Mouse (Mus musculus) frontal cortex, postnatal 36 days (tissue): ENCODE measurements at regions not wholly inside any gene's neighbourhood (a gene's known extent, or its start where the extent isn't known, plus 50 kb on each side); places are given as distances from the start of the nearest gene placed in this dataset.

Experiments used
- DNase-seq, 2 experiments: peaks; one replicate each; pipeline ENCODE4 v3.0.0; 2022; ENCODE audit warnings: low spot score in 2 of 2

DNA sequence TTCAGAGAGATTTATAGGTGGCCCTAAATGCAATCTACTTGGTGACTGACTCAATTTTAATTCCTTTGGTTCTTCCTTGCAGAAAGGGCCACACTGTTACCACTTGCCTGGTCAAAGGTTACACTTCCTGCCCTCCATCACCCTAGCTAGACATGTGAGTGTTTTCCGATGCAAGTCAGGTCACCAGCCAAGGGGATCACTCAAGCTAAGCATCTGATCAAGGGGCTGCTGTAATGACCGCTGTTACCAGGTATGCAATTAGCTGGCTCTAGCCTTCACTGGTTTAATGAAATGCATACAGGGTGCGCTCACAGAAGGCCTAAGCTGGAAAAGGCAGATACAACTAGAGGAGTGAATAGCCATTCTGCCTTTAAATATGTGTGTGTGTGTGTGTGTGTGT lies 105.1 kb downstream of the Mtx2 start:
- DNase-seq, result no peak

DNA sequence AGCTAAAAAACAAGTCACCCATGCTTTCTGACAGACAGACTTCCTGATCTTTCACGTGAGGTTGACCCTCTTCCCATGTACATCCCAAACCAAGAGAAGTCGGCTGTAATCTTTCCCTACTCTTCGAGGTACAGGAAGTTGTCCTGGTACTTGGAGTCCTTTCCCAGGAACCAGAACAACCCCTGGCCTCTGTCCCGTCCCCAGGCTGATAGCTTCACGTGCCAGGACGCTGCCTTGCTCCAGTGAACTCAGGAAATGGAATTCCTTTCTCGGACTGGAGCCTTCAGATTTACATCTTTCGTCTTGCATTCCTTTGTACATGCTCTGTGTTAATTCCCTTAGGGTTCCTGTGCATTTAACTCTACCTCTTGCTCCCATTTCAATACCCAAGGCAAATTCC lies 107.6 kb downstream of the Mtx2 start:
- no peak for DNase-seq

- DNase-seq, result no peak
These were observed 108.2 kb downstream of the Mtx2 start for GRCm38 (mm10) chr2:74933771-74934170.

DNA sequence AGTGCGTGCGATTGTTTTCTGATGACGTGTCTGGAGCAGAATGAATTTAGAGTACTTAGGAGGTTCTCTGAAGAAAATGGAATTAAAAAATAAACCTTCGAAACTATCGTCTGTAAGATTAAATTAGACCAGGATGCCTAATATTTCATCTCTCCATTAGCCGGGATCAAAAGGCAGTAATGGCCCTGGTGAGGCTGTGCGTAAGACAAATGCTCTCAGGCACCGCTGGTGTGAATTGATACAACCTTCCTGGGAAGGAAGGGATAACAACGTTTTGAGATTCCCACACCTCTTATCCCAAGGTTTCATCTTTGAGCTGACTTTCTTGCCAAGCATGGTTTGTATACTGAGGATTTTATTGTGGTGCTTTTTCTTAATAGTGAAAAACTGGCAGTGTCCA lies 113.1 kb downstream of the Mtx2 start:
- DNase-seq, result no peak

DNA sequence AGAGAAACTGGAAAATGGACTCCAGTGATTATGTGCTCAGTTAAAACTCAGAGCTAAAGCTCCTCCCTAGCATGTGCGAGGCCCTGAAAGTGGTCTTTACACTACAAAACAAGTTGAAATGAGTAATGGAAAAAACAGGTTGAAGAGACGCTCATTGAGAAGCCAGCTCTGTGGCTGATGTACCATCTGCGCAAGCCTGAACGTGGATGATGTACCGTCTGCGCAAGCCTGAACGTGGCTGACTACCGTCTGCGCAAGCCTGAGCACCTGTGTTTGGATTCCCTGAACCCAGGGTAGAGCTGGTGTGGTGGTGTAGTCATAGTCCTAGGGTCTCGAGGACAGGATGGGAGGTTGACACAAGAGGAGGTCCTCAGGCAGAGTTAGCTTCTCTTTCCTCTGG lies 116.4 kb downstream of the Mtx2 start:
- DNase-seq, result no peak

DNA sequence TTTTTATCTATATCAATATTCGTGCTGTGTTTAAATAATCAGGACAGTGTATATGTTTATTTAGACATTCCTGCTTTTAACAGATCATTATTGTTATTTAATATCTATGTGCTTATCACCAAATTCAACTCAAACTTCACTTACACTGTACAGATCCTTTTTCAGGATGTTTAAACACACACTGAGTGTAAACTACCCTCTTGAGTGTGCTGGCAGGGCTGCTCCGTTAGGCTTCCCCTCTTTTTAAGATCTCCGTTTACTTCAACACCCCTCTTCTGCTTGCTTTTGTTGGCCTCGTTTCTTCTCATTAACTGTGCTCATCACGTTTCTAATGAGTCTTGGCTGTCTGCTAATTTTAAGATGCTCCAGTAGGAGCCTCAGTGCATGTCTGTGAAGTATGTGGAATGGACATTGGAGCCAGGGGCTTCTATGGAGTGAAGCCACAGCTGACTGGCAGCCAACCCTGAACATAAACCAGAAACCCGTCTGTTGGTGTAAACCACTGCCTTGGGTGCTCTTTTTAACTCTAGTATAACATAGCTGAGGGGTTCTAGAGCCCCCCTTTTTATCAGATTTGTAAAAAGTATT lies 117.1 kb downstream of the Mtx2 start:
- no peak for DNase-seq

GRCm38 (mm10) chr2:74945185-74945749 lies 119.7 kb downstream of the Mtx2 start:
- DNase-seq, result no peak

GRCm38 (mm10) chr2:74951401-74952260 lies 126.0 kb downstream of the Mtx2 start:
- DNase-seq, result no peak

DNA sequence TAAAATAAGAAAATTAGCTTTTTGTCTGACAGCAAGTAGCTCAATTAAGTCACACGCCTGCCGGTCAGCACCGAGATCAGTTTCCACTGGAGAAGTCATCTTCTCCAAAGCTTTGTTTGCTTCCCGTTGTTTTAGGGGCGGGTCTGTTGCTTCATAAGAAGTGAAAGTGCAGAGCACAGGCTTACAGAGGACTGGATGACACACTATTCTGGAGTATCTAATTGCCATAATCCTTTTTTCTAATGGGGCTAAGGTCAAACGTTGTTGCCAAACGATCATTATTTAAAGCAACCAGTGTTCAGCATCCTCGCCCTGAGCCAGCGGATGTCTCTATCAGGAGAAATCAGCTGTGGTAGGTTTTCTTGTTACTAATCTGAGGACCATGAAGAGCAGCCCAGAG lies 128.5 kb downstream of the Mtx2 start:
- DNase-seq, result no peak

DNA sequence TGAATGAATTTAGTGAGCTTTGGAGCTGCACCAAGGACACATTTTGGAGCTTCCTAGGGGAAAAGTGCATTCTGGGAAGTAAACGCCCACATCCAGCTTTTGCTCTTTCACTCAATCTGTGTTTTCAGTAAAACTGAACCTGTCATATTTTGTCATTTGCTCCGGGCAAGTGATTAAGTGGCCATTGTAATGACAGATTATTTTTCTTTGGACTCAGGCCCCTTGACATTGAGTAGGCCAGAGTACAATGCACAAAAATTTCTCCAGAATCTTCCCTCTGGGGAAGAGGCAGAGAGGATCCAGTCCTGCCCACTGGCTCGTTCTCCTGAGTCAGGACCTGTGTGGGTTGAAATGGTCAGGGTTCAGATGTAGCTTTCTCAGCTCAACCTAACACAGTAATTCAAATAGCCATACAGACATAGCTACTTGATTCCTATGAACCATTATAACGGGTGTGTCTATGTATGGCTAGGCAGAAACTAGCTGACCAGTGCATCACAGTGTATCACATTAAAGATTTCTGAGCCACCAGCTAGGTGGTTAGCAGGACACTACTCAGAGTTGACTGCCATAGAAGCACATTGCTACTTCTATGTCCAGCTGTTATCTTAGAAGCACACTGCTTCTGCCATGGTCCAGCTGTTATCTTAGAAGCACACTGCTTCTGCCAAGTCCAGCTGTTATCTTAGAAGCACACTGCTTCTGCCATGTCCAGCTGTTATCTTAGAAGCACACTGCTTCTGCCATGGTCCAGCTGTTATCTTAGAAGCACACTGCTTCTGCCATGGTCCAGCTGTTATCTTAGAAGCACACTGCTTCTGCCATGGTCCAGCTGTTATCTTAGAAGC lies 129.9 kb downstream of the Mtx2 start:
- no peak for DNase-seq

DNA sequence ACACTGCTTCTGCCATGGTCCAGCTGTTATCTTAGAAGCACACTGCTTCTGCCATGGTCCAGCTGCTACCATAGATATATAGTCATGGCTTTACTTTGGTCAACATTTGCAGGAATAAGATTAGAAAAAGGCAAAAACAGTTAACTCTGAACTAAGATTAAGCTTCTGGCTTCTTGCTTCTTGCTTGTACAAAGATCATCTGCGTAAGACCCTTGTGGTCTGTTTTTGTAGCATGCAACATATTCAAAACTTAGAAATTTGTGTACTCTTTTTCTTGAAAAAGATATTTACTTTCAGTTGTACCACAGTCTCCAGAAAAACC lies 130.5 kb downstream of the Mtx2 start:
- DNase-seq, result no peak

- no peak for DNase-seq
These were observed 131.0 kb downstream of the Mtx2 start for GRCm38 (mm10) chr2:74956556-74956955.

- no peak for DNase-seq
These were observed 134.3 kb downstream of the Mtx2 start for GRCm38 (mm10) chr2:74959936-74960335.

DNA sequence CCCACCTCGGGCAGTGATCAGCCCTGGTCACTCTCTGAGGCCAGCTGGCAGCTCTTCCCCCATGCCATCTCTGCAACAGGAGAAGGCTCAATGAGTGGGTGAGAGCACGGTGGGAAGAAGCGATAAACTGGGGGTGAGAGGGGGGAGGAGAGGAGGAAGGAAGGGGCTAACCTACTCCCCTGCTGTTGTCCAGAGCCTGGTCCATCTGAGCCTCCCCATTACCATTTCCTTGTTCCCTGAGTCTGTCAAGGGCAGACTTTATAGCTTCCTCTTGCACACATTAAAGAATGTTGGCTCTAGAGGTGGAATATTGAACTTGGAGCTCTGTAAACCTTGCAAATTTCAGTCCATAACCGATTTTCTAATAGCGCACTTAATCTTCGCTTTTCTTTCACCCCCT lies 136.8 kb downstream of the Mtx2 start:
- DNase-seq, result no peak

DNA sequence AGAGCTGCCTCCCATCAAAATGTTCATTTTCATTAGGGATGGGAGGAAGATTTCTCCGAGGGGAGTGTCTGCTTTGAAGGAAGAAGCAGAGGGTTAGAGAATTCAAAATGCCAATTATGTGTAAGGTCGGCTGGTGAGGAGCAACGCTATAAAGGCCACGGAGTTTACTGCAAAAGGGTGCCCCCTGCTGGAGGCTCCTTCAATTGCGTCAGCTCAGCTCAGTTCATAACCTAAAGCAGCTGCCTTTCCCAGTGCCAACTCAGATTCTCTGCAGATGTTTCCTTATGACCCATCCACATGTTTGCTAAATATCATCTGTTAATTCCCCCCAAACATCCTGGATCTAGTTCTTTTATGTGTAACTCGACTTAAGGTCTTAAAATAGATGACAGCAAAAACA lies 138.8 kb downstream of the Mtx2 start:
- DNase-seq, result peak; percentile 85 to 87

GRCm38 (mm10) chr2:74964980-74965379 lies 139.4 kb downstream of the Mtx2 start:
- DNase-seq, result no peak

DNA sequence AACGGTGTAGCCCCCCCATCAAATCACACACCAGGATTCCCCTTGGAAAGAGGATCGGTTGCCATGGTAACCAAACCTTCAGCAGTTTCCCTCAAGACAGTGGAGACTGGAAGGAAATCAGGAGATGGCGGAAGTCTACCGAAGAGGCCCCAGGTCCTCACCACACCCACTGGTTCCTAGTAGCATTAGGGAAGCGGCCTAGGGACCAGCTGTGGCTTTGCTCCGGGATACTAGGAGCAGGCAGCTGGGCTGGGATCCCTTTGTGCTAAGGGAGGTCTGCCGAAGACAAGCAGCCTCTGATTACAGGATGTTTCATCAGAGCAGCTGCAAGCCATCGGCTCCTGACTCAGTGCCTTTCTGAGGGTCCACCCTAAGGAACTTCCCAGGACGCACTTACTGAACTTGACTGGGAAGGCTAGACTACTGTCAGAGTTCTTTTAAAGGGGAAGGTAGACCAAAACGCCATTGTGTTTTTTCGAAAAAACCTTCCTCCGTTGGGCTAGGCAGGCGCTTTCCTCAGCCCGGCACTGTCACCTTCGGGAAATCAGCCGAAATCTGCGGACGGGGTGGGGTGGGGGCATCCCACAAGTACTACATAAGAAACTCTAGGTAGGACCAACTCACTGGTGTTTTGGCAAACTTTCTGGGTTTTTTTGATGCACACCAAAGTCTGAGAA lies 139.9 kb downstream of the Mtx2 start:
- peak; percentile 3 to 4 for DNase-seq

DNA sequence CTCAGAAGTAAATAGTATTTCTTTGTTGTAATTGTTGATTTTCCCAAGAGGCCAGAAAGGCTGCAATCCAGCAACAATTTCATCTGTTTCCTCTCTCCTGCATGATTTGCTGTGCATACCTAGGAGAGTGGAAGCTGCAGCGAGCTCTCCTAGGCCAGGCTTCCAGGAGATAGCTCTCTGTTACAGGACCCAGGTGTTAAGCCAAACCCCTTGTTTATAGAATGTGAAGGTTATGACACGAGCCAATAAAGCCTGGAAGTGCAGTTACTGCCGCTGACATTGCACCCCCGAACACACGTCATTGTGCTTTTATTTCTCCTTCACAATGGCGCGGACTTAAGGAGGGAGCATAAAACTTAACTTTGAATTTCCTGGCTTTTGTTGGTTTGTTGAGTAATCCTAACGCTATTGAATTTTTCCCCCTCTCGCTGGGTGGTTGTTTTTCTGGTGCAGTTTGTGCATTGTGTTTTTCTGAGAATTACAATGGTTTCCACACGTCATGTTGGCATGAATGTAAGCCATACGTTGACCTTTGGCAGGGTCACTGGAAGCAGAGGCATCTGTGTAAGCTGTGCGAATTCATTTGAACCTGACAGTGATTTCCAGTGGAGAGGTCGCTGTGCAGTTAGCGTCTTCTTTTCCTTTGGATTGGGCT lies 145.1 kb downstream of the Mtx2 start:
- DNase-seq, result no peak

GRCm38 (mm10) chr2:74973386-74973785 lies 147.8 kb downstream of the Mtx2 start:
- no peak for DNase-seq

DNA sequence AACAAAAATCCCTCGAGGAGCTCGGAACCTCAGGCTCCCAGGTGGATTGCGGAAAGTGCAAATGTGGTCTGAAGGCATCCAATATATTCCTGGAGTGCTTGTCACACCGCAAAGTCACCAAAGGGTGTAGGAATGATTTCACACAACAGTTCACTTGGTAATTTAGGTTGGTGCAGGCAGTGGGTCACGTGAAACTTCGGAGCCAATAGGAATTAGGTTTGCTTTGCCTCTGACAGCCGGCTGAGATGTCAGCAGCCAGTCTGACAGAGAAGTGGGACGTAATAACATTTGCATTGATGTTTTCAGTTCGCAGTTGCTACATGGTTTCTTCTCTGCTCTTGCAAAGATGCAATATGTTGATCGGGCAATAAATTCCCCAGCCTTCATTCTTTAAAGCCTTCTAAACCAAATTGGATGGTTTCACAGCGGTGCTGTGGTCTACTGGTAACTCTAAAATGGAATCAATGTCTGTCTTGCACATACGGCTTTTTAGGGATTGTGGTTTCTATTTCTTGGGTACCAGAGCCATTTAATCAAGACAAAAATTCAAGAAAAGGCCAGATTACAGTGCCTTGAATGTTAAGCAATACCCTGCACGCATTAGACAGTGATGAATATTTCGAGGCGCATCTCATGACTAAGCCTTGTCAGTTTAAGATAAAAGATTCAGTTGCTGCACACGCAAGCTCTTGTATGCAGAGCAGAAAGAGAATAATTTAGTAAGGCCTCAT lies 149.2 kb downstream of the Mtx2 start:
- peak; percentile 2 to 4 for DNase-seq

DNA sequence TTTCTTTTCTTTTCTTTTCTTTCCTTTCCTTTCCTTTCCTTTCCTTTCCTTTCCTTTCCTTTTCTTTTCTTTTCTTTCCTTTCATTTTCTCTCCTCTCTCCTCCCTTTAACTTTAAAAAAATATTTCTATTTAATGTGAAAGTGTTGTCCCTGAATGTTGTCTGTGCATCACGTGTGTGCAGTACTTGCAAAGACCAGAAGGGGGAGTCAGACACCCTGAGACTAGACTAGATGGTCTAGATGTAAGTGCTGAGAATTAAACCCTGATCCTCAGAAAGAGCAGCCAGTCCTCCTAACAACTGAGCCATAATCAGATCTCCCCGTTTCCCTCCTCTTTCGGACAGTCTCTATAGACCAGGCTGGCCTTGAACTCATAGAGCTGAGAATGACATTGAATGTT lies 151.7 kb downstream of the Mtx2 start:
- DNase-seq, result no peak
